Mouse (Mus musculus): Measurements from ENCODE around the gene Irx6.

The Irx6 gene

DNA sequence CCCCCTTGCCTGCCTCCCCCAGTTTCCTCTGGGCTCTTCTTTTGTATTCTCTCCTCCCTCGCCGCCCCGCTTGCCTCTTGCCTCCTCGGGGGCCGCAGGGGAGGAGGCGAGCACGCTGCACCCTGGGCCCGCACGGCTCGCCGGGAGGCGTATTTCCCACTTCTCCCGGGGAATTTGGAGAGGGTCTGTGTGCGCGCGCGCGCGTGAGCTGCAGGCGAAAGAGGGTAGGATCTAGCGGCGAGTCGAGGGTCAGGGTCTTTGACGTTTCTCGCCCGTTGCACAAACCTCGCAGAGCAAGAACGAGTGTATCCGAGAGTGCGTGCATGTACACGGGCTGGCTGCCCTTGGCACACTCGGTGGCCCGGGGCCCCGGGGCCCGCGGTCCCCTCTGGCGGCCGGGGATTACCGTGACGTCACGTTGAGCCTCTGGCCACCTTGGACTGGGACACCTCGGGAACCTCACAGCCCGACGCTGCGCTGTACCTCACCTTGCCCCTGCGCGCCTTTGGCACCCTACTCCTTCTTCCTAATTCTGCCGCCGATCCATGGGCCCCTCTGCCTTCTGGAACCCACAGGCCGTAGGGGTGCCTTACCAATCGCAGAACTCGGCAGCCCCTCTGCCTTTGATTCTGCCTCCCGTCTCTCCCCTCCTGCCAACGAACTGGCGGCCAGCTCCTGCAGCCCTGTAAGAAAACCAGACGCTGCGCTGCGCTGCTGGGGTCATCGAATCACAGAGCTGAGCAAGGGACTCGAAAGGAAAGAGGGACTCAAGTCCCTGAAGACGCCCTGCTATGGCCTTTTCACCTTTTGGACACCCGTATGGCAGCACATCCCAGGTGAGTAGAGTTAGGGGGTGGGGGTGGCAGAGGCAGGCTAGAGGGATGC is at the start of gene Irx6:
Gene Irx6 (plus strand): TSS at position 45 of the 885 bp plus-strand sequence.
- no peak for DNase-seq (ENCODE audit: low read depth, low spot score)

DNA sequence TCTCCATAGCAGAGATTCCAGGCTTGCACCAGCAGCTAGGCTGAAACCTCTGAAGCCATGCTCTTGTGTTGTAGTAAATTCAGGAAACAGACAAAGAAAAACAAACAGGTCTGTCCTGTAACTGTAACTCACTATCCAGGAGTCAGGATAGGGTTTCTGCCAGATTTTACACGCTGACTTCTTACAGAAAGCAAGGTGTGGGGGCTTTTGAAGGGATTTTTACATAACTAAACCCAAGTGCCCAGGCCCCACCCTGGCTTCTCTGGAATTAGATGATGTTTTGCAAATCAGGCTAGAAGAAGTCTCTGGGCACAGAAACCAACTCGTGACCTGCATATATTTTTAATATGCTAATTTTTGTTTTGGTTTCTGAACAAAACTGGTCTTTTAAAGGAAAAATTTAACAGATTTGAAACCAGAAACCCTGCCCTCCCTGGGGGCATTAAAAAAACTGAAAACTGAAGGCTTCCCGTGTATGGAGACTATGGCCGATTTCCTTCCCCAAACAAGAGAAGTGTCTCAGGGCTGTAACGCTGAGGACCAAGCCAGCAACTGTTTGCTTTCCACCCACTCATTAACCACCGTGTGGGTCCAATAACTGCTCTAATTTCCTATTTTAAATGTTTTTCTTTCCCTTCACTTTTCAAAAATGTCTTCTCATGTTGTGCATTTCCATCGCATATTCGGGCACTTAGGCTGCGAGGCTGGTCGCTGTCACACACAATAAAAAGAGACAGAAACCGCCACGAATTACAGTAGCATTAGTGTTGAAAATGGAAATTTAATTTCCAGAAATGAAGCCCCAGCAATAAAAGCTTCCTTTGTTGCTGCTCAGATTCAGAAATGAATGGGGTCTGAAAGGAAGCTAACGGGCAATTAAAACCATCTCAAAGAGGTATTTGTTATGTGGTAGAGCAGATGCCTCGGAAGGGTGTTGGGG is 45.1 kb upstream of the Irx6 start:
- DNase-seq (ENCODE audit: low read depth, low spot score): no peak

DNA sequence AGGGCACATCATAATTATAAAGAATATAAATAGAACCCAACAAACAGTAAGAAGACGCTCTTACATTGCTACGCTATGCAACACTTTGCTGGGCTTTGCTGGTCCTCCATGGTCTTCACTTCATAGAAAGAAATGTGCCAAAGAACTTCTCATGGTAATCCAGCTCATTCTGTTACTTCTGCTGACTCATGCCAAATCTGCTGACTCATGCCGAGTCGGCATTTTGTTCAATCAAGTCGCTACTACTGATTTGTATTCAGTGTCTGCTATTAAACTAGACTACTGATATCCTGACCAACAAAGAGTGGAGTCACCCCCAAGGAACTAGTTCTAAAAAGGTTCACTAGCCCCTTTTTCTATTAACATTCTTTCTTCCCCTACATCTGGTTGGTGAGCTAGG is 40.9 kb upstream of the Irx6 start:
- no peak for DNase-seq (ENCODE audit: low read depth, low spot score)

DNA sequence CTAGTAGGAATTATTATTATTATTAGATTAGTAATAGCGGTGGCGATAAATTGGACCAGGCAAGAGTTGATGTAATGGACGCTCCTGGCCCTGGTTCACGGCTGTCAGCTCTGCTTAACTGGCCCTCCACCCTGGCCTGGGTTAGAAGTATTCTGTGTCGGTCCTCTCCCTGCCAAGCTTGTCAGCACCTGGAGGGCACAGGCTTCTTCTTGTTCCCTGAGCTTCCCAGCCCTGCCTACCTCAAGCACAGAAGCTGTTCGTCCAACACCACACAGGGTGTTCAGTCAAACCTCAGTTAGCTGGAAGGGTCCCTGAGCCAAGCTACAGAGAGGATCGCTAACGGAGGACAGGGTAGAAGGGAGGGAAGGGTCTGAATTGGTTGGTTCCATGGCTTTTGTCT is 33.3 kb upstream of the Irx6 start:
- DNase-seq (ENCODE audit: low read depth, low spot score): no peak

DNA sequence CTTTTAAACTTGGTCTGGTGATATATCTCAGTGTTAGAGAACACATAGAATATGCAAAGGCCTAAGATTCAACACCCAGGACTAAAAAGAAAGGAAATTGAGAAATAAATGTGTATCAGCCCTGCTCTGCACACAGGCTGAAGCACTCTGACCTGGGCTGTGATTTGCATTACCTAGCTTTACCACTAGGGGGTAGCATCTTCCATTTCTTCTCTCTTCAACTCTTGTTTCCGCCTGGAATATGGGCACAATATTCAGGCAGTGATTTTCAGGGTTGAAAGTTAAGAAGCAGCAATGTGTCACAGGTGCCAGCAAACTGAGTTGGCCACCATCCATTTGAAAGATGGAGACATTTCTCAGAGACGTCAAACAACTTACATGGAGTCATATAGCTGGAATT is 27.5 kb upstream of the Irx6 start:
- no peak for DNase-seq (ENCODE audit: low read depth, low spot score)

DNA sequence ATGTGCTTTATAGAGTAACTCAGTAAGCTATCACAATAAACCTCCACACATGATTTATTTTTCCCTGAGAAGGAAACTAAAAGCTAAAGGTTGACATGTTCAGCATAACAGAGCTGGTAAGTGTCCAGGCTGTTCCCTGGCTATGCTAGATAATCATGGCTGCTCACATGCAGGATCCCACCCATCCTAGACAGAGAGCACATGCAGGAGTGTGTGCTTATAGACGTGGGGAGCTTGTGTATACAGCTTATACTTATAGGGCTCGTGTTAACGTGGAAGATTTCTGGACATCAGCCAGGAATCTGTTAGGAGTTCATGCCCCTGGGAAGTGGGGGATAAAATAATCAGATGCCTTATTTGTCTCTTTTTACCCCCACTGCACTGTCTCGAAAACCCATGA is 9.9 kb upstream of the Irx6 start:
- DNase-seq (ENCODE audit: low read depth, low spot score): no peak

DNA sequence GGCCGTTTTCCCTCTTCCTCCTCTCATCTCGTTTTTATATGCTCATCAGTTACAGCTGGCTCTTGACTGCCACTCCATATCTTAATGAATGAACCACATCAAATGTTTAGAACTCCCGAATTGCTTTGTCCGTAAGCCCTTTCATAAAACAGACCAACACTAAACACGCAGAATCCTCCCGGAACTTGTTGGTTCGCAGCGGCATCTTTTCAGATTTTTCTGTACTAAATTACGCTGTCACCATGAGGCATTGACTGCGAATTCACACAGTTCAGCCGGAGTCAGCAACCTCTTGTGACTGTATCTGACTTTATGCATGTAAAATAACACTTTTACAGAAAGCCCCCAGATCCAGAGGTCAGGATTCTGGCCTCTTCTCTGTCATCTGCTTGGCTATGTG is 3.9 kb upstream of the Irx6 start:
- no peak for DNase-seq (ENCODE audit: low read depth, low spot score)

DNA sequence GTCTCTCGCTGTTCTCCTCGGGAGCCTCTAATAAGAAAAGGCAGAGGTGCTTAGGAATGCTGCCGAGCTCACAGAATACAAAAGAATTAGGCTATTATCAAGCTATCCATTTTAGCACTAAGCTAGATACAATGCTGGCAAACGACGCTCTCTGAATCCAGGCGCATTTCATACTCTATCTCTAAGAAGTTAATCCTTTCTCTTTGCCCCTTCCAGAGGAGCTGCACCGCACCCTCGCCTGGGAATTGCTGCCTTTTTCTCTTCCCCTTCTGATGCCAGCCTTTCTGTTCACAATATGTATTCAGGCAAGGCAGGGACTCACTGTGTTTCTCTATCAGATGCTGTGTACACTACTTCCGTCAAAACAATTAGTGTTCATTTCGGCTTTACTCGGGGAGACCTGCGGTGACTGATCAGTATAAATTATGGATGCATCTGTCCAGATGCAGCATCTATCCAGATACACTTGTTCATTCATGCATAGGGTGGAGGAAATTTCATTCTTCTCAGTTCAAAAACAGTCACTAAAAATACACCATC is 3.4 kb upstream of the Irx6 start:
- no peak for DNase-seq (ENCODE audit: low read depth, low spot score)

DNA sequence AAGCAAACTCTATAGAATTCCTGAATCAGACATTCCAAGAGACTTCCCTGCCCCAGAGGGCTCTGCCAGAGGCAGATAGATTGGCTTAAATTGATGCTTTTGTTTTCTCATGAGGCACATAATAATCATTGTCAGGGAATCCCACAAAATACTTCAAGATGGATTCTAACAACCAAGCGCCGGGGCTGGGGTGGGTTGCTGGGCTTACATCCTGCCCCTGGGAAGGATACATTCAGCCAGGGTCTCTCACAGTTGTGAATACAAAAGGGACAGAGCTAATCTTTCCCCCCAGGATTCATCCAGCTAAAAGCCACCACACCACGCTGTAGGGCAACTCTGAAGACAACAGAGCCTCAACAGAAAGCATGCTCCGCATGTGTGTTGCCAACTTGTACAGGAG is 2.2 kb upstream of the Irx6 start:
- DNase-seq (ENCODE audit: low read depth, low spot score): no peak

DNA sequence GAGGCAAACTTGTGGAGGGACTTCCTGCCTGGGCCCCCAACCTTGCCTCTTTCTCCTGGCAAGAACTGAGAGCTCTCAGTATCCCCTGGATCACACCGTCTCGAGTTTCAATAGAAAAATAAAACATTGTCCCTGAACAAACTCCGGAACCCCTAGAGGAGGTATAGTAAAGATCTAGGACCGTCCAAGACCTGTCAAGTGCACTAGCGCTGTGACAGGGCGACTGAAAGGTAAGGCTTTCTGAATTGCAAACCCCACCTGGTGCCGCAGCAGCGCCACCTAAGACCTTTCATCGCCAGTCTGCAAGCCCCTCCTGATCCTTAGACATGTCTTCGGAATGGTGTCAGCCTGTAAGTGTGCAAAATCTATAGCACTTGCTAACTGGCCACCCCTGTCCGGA is 987 bp upstream of the Irx6 start:
- DNase-seq (ENCODE audit: low read depth, low spot score): no peak

DNA sequence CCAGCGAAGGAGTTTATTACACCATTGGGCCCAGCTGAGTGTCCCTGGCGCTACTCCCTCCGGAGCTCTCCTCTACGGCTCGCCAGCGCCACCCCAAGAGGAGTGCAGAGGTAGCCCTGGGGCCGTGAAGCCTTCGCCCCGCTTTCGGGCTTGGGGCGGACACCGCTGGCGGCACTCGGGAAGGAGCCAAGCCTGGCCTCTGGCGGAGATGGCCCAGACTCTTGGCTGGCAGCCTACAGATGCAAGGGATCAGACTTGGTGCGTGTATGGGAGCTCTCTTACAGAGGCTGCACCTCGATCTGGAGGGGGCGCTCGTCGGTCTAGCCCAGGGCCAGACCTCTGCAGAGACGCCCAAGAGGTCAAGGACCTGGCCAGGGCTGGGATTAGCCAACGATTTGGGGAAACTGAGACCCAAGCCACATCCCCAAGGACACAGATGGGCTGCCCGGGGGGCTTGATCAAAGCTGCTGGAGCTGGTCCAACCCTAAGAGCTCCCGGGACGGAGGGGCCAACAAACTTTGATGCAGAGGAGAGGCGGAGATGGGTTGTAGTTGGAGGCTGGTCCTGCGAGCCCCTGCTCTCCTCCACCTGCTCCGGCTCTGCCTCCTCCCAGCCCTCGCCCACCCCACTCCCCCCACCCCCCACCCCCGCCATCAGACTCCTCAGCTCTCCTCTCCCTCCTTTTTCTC is 389 bp upstream of the Irx6 start:
- DNase-seq (ENCODE audit: low read depth, low spot score): peak; percentile 36

DNA sequence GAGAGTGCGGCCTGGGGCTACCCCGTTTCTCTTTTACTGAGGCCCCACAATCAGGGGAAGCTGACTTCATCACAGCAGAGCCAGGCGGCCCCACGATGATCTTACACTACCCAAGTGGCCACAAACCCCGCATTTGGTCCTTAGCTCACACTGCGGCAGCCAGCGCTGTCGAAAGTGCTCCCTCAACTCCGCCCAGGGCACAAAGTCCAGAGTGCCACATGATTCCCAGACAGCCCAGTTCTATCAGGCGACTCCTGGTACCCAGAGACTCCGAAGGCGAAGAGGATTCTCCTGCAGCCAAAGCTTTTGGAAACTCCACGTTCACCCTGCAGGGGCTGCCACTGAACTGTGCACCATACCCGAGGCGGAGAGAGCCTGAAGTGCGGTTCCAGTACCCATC is 4.3 kb downstream of the Irx6 start:
- no peak for DNase-seq (ENCODE audit: low read depth, low spot score)

DNA sequence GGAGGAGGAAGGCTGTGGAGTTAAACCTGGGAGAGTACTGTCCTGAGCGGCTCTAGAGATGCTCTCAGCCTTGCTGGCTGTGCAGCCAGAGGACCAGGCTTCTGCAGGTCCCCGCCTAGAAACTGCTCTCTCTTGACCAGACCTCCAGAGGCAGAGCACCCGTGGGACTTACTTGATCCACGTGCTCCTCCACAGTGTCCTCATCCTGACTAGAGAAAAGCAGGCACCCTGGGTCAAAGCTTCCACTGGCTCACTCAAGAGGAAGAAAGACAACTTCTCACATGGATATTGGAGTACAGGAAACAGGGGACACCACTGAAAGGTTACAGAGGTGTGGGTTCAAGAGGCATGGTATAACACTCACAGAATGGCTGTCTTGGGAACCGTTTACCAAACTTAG is 23.3 kb downstream of the Irx6 start:
- DNase-seq (ENCODE audit: low read depth, low spot score): no peak

DNA sequence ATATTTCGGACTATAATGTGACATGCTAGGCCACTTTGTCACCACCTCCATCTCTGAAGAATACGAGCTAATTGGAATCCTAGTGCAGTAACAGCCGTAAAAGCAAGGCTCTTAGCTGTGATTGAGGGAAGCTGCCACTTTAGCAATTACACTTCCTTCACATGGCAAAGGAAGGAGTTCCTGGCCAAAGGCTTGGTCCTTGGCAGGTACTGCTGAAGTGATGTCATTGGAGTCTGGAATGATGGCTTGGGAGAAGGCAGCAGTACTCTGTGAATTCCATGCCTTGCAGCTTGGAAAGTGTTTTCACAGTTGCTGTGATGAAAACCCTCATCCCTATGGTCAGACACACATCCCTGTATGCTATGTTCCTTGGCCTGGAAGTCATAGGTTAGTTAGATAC is 24.3 kb downstream of the Irx6 start:
- DNase-seq (ENCODE audit: low read depth, low spot score): no peak

DNA sequence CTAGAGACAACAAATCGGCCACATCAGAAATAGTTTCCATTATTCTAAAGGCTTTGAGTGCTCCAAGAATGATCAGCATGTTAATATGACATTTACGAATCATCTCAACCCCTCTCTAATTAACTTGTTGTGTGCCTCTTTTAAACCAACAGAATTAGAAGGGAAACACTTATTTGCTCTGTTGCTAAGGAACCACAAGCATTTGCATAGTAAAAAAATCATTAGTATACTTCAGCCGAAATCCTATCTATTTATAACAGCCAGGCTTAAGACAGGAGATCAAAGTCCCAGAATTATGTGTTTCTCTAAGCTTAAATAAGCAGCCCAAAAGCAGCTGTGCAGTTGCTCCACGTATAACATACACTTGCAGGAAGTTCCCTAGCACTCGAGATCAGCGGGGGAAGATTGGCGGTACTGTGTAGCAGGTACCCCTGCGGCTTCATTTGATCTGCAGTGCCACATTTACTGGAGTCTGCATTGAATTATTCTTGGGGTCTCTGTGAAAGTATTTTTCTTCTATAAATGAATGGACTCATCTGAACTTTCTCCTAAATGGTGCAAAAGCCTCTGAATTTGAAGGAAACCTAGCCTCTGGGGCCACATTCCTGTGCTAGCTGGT is 25.9 kb downstream of the Irx6 start:
- DNase-seq (ENCODE audit: low read depth, low spot score): no peak

DNA sequence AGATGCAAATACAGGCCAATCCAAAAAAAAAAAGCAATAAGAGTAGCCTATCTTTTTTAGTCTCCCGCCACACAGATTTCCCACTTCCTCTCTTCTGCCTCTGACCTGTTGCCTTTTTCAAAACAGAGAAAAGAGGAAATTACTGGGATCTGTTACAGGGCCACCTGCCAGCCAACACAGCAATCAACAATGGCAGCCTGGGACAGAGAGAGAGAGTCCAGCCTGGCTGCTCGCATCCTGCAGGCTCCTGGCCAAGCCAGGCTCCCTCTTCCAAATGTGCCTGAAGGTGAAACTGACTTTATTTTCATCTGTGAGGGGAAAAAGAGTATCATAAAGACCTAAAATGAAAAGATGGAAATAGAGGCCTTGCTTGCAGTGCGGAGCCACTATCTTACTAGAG is 29.3 kb downstream of the Irx6 start:
- no peak for DNase-seq (ENCODE audit: low read depth, low spot score)

DNA sequence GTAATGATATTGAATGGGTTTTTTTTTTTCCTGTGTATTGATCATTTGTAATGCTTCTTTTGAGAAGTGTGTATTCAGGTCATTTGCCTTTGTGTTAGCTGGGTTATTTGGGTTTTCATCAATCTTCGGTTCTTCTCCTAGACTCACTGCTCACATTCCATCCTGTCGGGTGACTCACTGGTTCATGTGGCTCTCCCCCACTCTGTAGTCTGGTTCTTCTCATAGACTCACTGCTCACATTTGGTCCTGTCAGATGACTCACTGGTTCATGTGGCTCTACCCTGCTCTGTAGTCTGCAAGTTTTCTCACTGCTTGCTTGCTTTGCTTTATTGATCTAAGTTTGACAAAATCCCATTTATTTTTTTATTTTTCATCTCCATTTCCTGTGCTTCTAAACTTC is 32.2 kb downstream of the Irx6 start:
- DNase-seq (ENCODE audit: low read depth, low spot score): no peak

DNA sequence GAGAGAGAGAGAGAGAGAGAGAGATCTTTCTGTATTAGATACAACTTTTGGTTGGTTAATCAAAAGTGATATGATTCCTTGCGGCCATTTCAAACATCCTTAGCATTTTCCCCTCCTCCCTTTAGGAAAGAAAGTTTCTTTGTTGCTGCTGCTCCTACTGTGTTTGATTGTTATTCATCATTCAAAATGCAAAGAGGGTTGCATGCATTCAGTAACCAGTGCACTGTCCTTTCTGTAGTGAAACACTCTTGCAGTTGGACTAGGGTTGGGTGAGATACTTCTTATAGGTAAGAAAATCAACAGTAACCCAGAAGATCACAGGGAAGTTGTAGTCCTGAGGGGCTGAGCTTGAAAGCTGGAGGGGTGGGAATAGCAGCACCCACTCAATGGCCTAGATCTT is 39.2 kb downstream of the Irx6 start:
- no peak for DNase-seq (ENCODE audit: low read depth, low spot score)

DNA sequence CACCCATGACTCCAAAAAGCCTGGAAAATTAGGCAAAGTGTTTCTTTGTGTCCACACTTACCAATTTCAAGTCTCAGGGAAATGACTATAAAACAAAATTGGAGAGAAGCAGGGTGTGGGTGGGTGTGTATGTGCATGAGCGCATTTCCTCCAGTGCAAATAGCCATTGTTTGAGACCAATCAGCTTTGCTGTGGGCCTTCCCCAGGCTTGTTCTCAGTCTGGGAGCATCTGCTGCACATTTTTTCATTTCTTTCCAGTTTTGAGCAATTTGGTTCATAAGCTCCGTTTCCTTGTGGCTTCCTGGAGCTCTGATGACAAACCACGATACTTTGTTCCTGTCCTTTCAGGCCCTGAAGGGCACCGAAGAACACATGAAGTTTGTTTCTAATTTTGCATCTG is 43.3 kb downstream of the Irx6 start:
- DNase-seq (ENCODE audit: low read depth, low spot score): no peak

DNA sequence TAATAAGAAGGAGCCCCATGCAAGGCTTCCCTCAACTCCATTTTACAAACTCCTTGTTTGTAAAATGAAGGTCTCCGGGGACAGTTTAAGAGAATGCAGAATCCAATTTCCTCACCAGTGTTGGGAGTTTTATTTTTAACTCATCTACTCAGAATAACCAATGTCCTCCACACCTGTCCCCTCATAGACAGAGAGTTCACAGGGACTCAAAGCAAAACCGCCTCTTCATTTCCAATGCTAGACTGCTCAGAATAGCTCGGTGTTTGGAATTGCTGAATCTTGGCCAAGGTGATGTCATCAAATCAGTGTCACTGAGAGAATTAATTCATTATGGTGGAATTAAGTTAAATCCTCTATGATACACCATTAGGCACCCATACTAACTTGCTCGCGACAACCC is 44.0 kb downstream of the Irx6 start:
- no peak for DNase-seq (ENCODE audit: low read depth, low spot score)

DNA sequence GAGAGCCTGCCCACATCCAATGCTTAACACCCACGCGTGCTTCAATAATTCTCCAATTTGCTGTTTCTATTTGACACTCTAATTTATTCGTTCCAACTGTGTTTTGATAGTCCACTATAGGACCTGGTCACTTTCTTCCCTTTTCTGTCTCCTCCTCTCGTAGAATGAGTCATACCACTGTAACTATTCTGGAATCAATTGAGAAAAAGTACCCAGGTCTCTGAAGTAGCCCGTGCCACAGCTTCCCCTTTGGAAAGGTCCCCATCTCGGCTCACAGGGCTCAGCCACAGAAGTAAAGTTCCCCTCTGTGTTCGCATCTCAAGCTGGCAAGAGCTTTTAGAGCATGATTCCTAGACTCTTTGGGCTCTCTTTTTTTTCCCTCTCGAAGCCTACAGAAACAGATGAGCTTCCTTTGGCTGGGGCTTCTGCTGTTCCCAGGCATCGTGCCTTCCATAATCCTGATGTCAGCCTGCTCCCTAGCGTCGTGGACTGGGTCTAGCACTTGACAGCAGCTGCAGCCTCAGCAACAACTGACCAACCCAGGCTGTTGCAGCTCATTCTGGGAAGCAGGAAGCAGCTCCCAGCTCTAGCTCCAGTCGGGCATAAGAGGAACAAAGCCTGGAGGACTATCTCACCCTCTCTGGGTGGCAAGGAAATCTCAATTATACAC is 47.3 kb downstream of the Irx6 start:
- peak; percentile 71 for DNase-seq (ENCODE audit: low read depth, low spot score)
